Mouse (Mus musculus): Measurements from ENCODE around the gene Ggta1.

The Ggta1 gene

DNA sequence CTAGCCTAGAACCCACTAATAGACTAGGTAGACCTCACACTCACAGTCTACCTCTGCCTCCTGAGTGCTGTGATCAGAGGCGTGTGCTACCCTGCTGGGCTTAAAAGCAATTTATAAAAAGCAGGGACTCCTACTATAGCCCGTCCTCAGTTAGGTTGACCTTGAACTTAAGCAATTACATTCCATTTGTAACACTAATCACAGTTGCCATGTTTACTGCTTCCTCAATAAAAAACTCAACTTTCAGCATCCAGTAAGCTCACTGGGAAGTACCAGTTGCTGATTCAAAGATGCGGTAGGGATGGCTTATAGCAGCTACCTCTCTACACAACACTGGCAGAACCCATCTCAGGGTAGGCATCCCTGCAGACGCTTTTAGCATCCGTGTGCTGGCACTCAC, 19.7 kb downstream of the Ggta1 start:
- CTCF ChIA-PET, result no interaction called here

DNA sequence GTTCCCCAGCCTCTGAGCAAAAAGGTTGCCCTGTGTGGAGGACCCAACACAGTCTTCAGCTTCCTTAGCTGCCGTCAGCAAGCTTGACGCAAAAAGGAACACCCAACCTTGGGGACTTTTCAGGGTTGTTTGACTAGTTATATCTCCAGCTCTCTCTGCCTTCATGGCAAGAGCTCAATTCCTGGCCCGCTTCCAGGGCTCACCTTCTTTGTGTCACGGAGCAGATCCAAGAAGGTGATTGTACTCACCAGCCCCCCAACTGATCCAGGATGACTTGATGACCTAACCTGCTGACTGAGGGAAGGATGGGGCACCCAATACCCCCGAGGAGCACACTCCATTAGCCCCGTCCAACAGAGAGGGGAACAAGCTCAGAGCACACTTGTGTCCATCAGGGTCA, 21.0 kb downstream of the Ggta1 start:
- CTCF ChIA-PET, result no interaction called here

DNA sequence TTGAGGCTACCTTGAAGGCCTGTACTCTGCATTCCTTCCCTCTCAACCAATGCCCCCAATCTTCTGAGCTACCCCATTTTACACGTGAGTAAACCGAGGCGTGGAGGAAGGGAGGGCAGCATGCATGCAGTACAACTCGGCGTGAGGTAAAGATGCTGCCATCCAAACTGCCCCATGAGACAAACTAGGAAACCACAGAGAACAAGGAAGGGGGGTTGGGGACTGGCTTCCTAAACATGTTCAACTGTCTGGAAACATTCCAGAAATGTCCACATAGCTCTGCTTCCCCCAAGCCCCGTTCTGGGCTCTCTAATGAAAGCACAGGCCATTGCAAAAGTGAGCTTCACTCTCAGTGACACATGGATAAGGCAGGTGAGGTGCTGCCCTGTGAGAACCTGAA, 21.6 kb downstream of the Ggta1 start:
- CTCF ChIA-PET, result no interaction called here

DNA sequence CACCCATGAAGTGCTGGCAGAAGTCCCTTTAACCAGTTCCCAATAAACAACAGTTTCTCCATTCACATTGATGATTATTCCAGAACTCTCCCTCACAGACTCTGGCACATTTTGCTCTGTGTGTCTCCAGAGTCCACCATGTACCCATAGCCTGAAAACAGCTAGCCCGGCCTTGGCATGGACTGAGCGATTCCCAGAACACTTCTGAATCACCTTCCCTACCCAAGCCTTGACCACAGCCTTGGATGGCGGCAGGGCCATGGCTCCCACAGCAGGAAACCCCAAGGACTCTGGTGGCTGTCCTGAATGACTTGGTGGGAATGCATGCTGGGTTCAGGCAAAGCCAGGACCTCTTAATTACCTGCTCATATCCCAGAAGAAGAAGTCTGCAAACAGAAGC, 22.6 kb downstream of the Ggta1 start:
- CTCF ChIA-PET, result no interaction called here

DNA sequence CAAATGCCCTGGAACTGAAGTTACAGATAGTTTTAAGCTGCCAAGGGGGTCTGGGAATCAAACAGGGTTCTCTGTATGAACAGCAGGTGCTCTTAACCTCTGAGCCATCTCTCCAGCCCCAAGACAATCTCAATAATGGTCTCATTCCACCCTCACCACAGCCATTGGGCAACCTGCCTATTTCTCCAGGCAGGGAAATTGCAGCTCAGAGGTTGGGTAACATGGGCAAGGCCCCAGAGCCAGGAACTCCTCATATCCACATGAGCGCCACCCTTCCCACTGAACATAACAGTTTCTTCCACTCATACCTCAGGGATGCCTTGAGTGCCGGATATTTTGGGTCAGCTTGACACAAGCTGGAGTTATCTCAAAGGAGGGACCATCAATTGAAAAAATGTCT, 25.2 kb downstream of the Ggta1 start:
- CTCF ChIA-PET, result interaction anchor here (0.6 to 1.0 kb wide), 2 partner anchors 73 to 706 kb away, joined by 3 to 4 read pairs; no protein-coding TSS in a partner anchor

DNA sequence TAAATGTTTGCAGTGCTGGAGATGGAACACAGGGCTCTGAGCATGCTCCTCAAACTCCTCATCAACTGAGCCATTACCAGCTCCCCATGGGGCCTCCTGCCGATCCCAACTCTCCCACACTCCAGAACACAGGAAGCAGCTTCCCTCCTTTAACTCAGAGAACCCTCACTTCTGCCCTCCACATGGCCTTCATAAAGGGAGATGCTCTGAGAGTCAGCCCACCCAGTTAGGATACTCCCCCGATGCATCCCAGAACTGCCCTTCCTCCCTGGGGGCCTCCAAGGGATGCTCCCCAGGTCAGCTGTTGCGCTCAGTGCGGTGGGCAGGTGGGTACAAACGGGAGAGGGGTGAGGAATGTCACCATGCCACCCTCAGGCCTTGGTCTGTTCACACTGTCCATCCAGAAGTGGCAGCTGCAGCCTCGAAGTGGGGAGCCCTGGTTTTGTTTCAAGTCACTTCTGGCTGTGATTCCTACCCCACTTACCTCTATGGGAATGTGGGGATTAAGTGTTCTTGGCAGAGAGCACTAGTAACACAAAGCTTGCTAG, 28.4 kb downstream of the Ggta1 start:
- CTCF ChIA-PET, result no interaction called here

DNA sequence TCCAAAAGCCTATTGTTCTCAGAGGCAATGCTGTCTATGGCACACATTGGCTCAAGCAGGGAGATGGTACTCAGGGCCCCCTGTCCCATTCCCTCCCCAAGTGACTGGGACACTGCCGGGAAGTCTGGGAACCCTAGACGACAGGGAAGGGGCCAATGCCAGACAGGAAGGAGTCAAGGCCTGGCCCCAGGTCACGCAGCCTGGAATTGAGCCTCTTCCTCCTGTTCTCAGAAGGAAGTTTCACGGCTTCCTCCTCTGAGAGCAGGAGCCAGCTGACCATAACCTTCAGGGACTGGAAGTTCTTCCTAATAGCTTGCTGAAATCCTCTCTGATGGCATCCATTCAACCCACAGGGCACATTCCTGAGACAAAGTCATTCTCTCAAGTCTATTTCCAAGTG, 29.6 kb downstream of the Ggta1 start:
- CTCF ChIA-PET, result no interaction called here

DNA sequence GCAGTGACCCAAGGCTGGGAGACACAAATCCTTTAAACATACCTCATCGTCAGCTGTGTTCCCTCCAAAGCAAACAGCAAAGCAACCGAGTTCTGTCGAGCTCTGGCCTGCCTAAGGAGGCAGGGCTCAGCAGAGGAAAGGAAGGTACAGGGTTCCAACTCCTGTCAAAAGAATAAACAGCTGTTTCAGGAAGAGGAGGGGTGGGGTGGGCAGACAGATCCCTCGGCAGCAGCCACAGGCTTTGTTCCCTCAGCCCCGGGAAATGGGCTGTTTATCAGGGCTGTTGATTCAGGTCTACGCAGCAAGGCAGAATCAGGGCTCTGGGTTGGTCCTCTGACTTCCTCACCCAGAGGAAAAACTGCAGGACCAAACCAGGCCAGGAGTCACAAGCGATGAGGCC, 30.6 kb downstream of the Ggta1 start:
- CTCF ChIA-PET, result interaction anchor here (0.7 kb wide), 2 partner anchors 22 to 54 kb away, joined by 3 to 8 read pairs; no protein-coding TSS in a partner anchor

DNA sequence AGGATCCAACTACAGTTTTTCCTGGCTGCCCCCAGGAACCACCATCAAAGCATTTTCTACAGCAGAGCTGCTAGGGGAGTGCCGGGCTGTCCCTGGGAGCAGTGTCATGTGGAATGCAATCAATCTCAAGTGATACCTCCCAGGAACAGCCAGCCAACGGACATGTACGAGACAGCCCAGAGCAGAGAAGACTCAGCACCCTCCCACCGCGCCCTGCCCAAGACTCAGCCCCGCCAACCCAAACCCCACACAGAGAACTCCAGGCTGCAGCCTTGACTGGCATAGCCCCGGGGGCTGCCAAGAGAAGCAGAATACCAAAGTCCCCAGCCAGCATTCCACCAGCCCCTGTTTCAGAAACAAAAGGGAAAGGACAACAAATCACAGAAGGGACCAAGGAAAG, 31.0 kb downstream of the Ggta1 start:
- CTCF ChIA-PET, result interaction anchor here (0.7 kb wide), 2 partner anchors 22 to 55 kb away, joined by 3 to 8 read pairs; no protein-coding TSS in a partner anchor

DNA sequence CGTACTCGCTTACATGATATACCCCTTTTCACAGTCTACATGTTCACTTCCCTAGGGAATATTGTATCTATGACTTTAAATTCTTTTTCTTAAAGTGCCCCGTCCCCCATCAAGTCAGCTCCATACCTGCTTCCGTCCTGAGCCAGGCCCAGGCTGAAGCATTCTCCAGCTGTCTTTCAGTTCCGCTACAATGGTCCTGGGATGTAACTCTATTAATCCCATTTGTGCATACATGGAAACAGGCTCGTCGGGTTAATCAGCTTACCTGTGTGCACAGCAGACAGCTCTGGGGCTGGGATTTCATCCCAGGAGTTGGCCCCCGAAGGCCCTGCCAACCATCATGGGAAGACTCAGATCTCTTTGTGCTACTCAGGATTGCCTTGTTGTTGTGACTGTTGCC, 32.2 kb downstream of the Ggta1 start:
- CTCF ChIA-PET, result no interaction called here

DNA sequence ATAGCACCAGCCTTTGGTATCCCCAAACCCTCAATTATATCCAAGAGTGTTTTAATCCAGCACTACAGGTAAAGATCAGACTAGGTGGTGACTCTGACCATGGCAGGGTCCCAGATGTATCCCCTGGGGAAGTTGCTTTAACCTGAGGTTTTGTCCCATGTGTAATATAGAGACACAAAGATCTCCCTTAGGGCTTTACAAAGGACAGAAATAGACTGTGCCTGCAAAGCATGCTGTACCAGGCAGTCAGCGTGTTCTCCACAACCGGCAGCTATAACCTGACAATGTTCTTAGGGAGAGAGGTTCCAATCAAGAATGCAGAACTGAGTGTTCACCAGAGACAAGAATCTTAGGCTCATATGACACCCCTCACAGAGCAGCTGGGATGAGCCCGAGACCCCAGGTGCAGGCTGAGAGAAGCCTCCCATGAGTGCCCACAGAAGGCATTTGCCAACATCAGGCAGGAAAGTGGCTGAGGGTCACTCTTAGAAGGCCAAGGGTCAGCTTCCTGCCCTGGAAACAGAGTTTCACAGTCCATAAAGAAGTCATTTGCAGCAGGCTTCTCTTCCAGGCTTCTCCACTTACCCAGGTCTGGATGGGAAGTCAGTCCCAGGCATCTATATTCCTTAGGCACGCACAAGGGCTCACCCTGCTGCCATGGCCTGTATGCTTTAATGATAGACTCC, 34.3 kb downstream of the Ggta1 start:
- CTCF ChIA-PET, result interaction anchor here (0.6 kb wide), 1 partner anchor 29 kb away, joined by 3 read pairs; no protein-coding TSS in a partner anchor

DNA sequence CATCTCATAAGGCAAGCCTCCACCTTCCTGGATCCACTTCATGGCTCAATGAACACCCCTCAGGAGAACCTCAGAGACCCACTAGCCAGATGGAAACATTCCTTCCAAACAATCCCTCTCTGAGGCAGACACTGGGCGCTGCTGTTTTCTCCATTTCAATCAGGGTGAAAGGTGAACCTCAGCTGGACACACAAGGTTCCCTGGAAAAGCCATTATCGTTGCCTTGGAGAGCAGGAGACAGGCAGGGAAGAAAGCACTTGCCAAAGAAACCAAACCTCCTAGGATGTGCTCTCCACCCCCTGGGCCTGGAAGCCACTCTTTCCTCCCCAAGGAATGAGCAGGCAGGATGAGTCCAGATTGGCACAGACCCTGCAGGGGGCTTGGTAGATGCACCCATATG, 35.5 kb downstream of the Ggta1 start:
- CTCF ChIA-PET, result no interaction called here

DNA sequence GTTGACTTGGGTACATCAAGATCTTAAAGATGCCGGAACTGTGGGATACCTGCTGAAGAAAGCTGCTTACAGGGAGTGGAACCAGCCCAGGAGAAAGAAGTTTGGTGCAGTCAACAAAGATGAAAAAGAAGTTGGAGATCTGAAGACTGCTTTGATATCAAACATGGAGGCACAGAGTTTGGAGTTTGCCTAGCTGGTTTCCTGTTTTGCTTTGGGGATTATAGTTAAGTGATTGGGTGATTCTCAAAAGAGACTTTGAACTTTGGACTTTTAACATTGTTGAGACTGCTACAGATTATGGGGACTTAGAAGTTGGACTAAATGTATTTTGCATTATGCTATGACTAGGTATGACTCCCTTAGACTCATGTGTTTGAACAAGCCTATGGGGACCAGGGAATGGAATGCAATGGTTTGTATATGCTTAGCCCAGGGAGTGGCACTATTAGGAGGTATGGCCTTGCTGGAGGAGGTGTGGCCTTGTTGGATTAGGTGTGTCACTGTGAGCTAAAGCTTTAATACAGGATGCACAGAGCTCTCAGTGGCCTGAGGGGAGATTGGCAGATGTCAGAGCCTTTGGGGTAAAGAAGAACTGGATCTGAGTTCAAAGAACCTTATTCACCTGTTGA, 39.2 kb downstream of the Ggta1 start:
- CTCF ChIA-PET, result interaction anchor here (0.5 to 0.7 kb wide), 3 partner anchors 73 to 211 kb away, joined by 4 to 16 read pairs (median 9); no protein-coding TSS in a partner anchor

DNA sequence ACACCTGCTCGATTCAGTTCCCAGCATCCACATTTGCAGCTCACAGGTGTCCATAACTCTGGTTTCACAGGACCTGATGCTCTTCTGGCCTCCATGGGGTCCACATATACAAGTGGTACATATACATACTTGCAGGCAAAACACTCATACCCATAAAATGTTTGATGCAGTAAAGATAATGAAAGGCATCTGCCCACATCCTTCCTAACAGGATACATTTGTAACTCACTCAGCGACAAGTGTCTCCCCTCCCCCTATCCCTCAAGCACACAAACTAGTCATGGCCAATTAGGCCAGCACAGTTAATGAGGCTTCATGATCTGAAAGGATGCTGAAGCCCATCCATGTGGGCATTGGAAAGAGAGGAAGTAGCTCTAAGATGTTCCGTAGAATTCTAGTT, 40.6 kb downstream of the Ggta1 start:
- CTCF ChIA-PET, result no interaction called here

DNA sequence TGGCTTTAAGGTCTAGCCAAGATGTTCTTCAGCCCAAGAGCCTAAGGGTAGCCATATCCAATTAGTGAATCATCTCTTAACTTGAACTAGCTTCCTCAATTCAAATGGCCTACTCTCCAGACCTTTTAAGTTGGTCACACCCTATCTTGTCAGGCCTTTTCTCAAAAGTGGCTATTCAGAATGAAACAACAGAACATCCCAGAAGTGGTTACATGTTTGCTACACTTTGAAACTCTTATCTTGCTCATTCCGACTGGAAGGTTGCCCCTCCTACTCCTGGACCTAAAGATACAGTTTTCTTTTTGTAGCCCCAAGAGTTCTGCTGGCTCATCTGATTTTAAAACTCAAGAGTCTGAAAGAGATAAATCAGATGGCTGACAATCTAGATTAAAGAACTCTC, 42.4 kb downstream of the Ggta1 start:
- CTCF ChIA-PET, result no interaction called here

DNA sequence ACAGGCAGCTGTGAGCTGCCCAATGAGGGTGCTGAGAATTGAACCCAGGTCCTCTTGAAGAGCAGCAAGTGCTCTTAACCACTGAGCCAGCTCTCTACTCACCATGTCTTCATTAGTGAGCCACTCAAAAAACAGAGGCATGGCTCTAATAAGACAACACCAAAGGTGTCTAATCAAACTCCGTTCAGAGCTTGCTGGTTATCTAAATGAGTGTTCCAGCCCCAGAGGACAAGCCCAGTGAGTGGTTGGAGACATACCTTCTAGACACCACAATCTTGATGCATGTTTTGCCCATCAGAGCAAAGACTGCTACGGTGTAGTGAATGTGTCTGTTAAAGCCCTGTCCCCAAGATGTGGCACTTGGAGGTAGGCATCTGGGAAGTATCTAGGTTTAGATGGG, 43.4 kb downstream of the Ggta1 start:
- CTCF ChIA-PET, result no interaction called here

DNA sequence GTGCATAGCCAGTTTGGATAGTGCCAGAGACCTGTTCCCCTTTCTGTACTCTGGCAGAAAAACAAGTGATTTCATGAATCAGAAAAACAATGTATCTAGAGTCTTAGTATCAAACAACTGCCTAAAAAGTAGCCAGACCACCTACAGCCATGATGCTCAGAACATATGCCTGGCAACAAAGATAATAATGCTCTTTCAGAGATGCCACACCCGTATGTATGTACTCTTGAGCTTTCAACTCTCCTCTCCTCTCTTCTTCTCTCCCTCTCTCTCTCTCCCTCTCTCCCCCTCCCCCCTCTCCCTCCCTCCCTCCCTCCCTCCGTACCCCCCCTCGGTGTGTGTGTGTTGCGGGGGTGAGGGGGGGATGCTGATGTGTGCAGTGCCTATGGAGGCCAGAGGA, 43.8 kb downstream of the Ggta1 start:
- CTCF ChIA-PET, result no interaction called here

DNA sequence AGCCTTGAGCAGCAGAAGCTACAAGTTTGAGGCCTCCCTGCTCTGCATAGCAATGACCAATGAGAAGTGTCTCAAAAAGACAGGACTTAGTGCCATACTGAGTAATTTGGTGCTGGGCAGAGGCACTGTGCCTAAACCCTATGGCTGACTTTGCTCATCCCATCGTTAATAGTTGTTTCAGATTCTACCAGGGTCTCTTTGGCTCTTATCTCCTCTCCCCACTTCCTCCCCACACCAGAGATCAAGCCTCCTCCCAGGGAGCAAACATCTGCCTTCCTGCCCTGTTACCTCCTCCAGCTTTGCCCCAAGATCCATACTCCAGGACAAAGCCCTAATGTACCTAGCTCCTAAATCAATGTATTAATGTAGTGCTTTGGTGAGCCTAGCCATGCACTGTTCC, 45.8 kb downstream of the Ggta1 start:
- CTCF ChIA-PET, result no interaction called here

DNA sequence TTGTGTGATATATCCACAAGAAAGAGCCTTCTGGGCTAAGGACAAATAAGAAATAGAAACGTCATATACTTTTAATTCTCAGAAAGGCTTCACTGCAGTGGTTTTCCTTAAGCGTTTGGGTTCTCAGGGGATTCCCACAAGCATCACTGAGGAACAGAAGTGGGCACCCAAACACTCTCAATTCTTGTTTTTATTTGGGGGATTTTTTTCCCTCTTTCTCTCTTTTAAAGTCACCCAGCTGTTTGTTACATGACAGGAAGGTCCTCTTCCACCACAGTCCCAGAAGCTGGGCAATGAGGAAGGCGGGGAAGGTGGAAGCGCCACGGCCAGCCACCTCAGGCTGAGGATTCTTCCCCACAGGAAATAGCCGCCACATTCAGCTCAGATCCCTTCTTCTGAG, 46.6 kb downstream of the Ggta1 start:
- CTCF ChIA-PET, result no interaction called here

DNA sequence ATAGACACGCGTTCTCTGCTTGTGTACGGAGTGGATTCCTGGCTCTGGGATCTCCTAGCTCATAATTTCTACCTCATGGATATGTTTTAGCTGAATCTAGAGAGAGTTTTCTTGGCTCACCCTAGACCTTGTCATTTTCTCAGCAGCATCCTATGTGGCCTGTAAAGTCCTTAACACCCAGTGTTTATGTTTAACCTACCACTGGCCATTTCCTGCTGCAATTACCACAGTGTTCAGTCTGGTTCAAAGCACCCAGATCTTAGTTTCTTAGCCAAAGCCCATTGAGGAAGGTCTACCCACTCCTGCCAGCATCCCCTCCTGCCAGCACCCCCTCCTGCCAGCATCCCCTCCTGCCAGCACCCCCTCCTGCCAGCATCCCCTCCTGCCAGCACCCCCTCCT, 50.2 kb downstream of the Ggta1 start:
- CTCF ChIA-PET, result no interaction called here

DNA sequence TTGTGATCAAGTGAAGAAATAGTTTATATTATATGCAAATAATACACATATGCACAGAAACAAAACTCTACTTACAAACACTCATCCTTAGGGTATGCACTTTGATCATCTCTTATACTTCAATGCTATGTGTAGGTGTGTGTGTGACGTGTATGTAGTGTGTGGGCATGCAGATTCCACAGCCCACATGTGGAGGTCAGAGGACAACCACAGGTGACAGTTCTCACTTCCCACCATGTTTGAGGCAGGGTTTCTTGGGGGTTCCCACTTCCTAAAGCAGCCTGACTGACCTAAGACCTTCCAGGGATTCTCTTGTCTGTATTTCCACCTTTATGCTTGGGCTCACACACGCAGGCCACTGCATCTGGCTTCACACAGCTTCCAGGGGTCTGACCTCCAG, 50.8 kb downstream of the Ggta1 start:
- CTCF ChIA-PET, result no interaction called here

DNA sequence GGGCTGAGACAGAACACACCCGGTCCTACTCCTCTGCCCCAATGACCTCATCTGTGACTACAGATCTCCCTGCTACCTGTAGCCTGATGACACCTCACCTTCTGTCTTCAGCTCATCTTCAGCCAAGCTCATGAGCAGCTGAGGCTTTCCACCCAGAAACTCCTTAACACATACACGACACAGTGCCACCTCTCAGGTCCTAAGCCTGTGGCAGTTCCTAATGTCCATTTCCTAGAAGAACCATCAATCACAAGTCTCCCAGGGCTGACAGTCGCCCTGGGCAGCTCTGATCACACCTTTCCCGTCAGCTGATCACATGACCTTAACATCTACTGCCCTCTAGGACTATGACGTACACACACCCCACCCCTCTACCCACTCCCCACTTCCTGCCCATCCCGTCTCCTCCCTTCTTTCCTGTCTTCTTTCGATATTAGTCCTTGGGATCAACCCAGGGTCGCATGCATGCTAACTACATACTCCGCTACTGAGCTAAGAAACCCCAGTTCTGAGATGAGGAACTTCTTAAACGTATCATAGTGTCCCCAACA, 51.3 kb downstream of the Ggta1 start:
- CTCF ChIA-PET, result no interaction called here

DNA sequence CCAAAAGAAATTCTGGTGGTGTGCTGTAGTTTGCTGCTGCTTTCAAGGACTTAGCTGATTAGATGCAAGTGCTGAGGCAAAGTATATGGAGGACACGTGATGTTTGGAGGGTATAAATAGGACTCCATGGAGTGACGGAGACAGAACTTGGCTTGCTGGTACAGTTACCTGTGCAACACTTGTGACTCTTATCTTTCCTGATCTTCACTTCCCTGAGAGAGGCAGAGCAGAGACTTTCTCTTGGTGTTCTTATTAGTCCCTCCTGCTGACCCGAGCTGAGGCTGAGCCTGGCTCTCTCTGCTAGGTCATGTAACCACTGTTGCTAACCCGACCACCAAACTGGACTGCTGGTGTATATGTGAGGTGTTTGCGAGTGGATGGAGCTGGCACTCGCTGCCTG, 53.6 kb downstream of the Ggta1 start:
- CTCF ChIA-PET, result no interaction called here
